Mouse (Mus musculus) naive thymus-derived CD4-positive, alpha-beta T cell, adult 2 months (primary cell): ENCODE measurements at regions not wholly inside any gene's neighbourhood (a gene's known extent, or its start where the extent isn't known, plus 50 kb on each side); places are given as distances from the start of the nearest gene placed in this dataset.

ENCODE experiments used
- DNase-seq: peaks from one replicate; pipeline ENCODE4 v3.0.0-alpha.2; 2011; ENCODE audit warnings: low read depth

- DNase-seq, result no peak
These were observed 159.1 kb downstream of the Ndfip2 start for GRCm38 (mm10) chr14:105417458-105417960.

- no peak for DNase-seq
These were observed 158.6 kb downstream of the Ndfip2 start for GRCm38 (mm10) chr14:105416964-105417363.

- DNase-seq, result no peak
These were observed 146.3 kb downstream of the Ndfip2 start for GRCm38 (mm10) chr14:105404662-105405061.

DNA sequence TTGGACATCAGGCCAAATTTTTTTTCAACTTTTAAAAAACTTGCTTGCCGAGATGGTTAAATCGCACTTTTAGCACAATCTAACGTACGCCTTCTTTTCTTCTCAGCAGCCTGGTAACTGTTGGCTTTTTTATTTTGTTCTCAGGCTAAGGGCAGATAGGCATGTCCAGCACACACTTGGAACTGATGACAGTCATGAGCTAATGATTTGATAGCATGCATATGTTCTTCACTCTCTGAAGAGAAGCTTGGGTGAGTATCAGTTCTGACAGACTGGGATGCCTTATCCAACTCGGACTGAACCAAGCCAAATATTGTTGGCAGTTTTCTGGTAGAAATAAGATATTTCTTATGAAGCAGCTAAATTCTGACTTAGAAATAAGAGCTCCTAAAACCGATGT, 145.9 kb downstream of the Ndfip2 start:
- DNase-seq, result no peak

DNA sequence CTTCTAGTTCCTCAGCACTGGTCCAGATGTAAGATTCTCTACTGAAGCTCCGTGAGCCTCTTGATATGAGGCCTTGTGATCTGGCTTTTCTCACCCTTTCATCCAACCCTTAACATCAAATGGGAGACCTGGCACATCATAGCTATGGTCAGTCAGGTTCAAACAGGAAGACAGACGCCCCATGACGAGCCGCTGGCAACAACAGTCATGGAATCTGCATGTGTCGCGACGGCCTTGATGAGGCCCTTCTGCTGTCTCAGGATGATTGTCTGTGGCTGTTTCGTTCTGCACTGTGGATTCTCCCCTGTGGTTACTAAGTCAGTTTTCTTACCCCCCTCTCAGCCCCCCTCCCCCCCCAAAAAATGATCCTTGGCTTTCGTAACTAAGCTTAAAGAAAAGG, 144.9 kb downstream of the Ndfip2 start:
- no peak for DNase-seq

GRCm38 (mm10) chr14:105402556-105402955, 144.2 kb downstream of the Ndfip2 start:
- DNase-seq, result no peak

DNA sequence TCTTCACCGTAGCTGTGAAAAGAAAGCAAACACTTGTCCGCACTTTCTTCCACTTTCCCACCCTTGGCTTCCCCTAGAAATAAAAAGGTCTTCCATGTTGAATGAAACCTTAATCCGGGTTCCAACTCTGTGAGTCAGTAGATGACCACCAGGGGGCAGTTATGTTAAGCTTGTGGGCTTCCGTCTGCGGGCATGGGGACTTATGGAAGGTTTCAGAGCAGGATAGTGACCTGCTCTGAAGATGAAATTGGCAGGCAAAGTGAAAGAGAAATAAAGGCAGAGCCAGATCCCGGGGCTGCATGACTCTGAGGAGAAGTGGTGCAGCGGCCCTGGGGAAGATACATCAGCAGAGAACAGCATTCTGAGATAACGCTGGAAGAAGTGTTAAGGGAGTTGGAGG, 139.1 kb downstream of the Ndfip2 start:
- peak; percentile 22 for DNase-seq

GRCm38 (mm10) chr14:105392079-105392813, 133.9 kb downstream of the Ndfip2 start:
- no peak for DNase-seq

- DNase-seq, result no peak
These were observed 133.1 kb downstream of the Ndfip2 start for GRCm38 (mm10) chr14:105391430-105391829.

GRCm38 (mm10) chr14:105385119-105385518, 126.7 kb downstream of the Ndfip2 start:
- DNase-seq, result no peak

GRCm38 (mm10) chr14:105383382-105383781, 125.0 kb downstream of the Ndfip2 start:
- no peak for DNase-seq

DNA sequence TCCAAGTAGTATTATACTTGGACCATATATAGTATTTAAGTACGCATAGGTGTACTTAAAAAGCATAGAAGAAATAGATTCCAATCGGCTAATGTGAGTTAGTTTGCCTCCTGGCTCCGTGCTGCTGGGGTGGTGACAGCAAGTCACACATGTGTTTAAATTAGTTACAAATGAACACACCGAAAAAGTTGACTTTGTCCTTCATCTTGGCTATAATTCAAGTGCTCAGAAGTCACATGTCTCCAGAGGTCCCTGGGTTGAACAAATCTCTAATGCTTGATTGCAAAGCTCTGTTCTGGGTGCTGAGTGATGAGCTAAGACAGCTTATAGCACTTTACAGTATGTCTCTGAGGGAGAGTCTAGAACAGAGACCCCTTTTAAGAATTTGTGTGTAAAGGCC, 121.7 kb downstream of the Ndfip2 start:
- no peak for DNase-seq

GRCm38 (mm10) chr14:105377770-105378169, 119.4 kb downstream of the Ndfip2 start:
- no peak for DNase-seq

- DNase-seq, result no peak
These were observed 118.8 kb downstream of the Ndfip2 start for GRCm38 (mm10) chr14:105377035-105377621.

- DNase-seq, result no peak
These were observed 111.5 kb downstream of the Ndfip2 start for GRCm38 (mm10) chr14:105369637-105370435.

- no peak for DNase-seq
These were observed 102.2 kb downstream of the Ndfip2 start for GRCm38 (mm10) chr14:105360530-105360929.

- no peak for DNase-seq
These were observed 101.5 kb downstream of the Ndfip2 start for GRCm38 (mm10) chr14:105359829-105360228.
